Mouse (Mus musculus): ENCODE measurements at regions not wholly inside any gene's neighbourhood (a gene's known extent, or its start where the extent isn't known, plus 50 kb on each side); places are given as distances from the start of the nearest gene placed in this dataset.

GRCm38 (mm10) chr3:52878334-52878733 lies 138.7 kb downstream of the Cog6 start:
- Histone ChIP-seq H3K9ac (ENCODE audit: low read depth, low read length) (no peak overlapping the region), H3K27ac (ENCODE audit: low read depth, low read length) (no peak overlapping the region), H3K27me3 (ENCODE audit: control insufficient read depth, insufficient read depth, low read length) (no peaks in the 10 kb centered on the region), H3K4me1 (replicated peaks; ENCODE audit: control insufficient read depth, insufficient read depth, low read length) (no peaks in the 10 kb centered on the region), H3K9me3 (ENCODE audit: control insufficient read depth, low read length) (no peaks in the 10 kb centered on the region), H3K4me3 (ENCODE audit: low read depth, low read length) (no peak overlapping the region), H3K4me2 (replicated peaks; ENCODE audit: low read depth, low read length) (no peak overlapping the region), H3K36me3 (ENCODE audit: control insufficient read depth, insufficient read depth, low read length) (no peaks in the 10 kb centered on the region)
- no peak for ATAC-seq (ENCODE audit: low FRiP score)
- no peak for DNase-seq (ENCODE audit: low spot score)
- WGBS: 69% methylated on average over 3 of the region's 3 CpGs

- H3K9me3 ChIP-seq (ENCODE audit: control insufficient read depth, low read length): no peaks in the 10 kb centered on the region
- H3K4me3 ChIP-seq (ENCODE audit: low read depth, low read length): no peak overlapping the region
- no peaks in the 10 kb centered on the region for H3K27me3 ChIP-seq (ENCODE audit: control insufficient read depth, insufficient read depth, low read length)
- no peak for ATAC-seq (ENCODE audit: low FRiP score)
- H3K36me3 ChIP-seq (ENCODE audit: control insufficient read depth, insufficient read depth, low read length): no peaks in the 10 kb centered on the region
- H3K9ac ChIP-seq (ENCODE audit: low read depth, low read length): no peak overlapping the region
- H3K4me2 ChIP-seq (replicated peaks; ENCODE audit: low read depth, low read length): no peak overlapping the region
- DNase-seq (ENCODE audit: low spot score): no peak
- no peak overlapping the region for H3K27ac ChIP-seq (ENCODE audit: low read depth, low read length)
- 87% methylated on average over 5 of the region's 5 CpGs for WGBS
- no peaks in the 10 kb centered on the region for H3K4me1 ChIP-seq (replicated peaks; ENCODE audit: control insufficient read depth, insufficient read depth, low read length)
Observed at GRCm38 (mm10) chr3:52872260-52872659, 144.8 kb downstream of the Cog6 start.

DNA sequence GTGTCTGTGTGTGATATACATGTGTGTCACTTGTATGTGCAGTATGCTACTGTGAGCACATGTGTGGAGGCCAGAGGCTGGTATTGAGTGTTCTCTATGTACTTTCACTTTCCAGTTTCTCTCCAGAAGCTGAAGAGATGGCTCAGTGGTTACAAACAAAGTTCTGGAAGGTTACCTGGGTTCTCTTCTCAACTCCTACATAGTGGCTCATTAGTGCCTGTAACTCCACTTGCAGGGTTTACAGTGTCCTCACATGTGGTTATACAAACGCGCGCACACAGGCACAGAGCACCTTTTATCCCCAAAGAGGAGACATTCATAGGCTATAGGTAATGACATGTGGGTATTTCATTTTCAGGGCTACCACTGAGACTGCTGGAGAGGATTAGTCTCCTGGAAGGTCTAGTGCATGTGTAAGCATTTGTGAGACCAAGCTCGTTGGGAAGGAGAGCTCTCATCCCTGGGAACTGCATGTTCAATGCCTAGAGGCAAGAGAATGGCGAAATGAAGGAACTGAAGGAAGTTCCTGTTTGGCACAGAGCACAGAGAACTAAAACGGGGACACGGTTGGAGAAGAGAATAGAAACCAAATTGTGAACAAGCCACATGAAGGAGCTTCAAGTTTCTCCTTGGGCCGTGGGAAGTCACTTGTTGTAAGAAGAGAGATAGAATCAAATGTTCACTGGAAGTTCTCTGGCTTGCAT lies 153.7 kb downstream of the Cog6 start:
- Histone ChIP-seq H3K4me2 (replicated peaks; ENCODE audit: low read depth, low read length) (no peak overlapping the region), H3K36me3 (ENCODE audit: control insufficient read depth, insufficient read depth, low read length) (no peaks in the 10 kb centered on the region), H3K9ac (ENCODE audit: low read depth, low read length) (no peak overlapping the region), H3K27ac (ENCODE audit: low read depth, low read length) (no peak overlapping the region), H3K27me3 (ENCODE audit: control insufficient read depth, insufficient read depth, low read length) (no peaks in the 10 kb centered on the region), H3K4me1 (replicated peaks; ENCODE audit: control insufficient read depth, insufficient read depth, low read length) (no peaks in the 10 kb centered on the region), H3K9me3 (ENCODE audit: control insufficient read depth, low read length) (no peaks in the 10 kb centered on the region), H3K4me3 (ENCODE audit: low read depth, low read length) (no peak overlapping the region)
- WGBS: 87% methylated on average over 8 of the region's 8 CpGs
- DNase-seq (ENCODE audit: low spot score) (no peak), ATAC-seq (ENCODE audit: low FRiP score) (no peak)

DNA sequence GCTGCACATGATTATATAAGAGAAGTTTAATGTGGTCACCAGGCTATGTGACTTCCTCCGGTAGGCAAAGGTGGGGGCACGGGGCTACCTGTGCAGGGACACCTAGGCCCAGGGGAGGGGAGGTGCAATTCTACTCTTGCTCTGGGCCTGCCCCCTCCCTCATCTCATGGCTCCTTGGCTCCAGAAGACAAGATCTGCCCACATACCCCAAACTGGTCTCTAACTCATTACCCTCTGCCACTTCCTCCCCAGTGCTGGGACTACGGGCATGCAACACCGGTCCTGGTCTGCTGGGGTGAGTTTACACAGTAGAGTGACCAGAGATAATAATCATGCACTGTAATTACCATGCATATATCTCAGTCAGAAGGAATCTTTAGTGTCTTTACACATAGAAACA lies 155.0 kb downstream of the Cog6 start:
- 93% methylated on average over 4 of the region's 4 CpGs for WGBS
- H3K27ac ChIP-seq (ENCODE audit: low read depth, low read length): no peak overlapping the region
- no peaks in the 10 kb centered on the region for H3K4me1 ChIP-seq (replicated peaks; ENCODE audit: control insufficient read depth, insufficient read depth, low read length)
- H3K36me3 ChIP-seq (ENCODE audit: control insufficient read depth, insufficient read depth, low read length): no peaks in the 10 kb centered on the region
- H3K4me2 ChIP-seq (replicated peaks; ENCODE audit: low read depth, low read length): no peak overlapping the region
- no peak overlapping the region for H3K4me3 ChIP-seq (ENCODE audit: low read depth, low read length)
- H3K9me3 ChIP-seq (ENCODE audit: control insufficient read depth, low read length): no peaks in the 10 kb centered on the region
- no peak overlapping the region for H3K9ac ChIP-seq (ENCODE audit: low read depth, low read length)
- ATAC-seq (ENCODE audit: low FRiP score): no peak
- no peaks in the 10 kb centered on the region for H3K27me3 ChIP-seq (ENCODE audit: control insufficient read depth, insufficient read depth, low read length)
- DNase-seq (ENCODE audit: low spot score): no peak

GRCm38 (mm10) chr3:52861538-52861937 lies 155.5 kb downstream of the Cog6 start:
- H3K27ac ChIP-seq (ENCODE audit: low read depth, low read length): no peak overlapping the region
- H3K36me3 ChIP-seq (ENCODE audit: control insufficient read depth, insufficient read depth, low read length): no peaks in the 10 kb centered on the region
- no peak overlapping the region for H3K4me3 ChIP-seq (ENCODE audit: low read depth, low read length)
- DNase-seq (ENCODE audit: low spot score): no peak
- 81% methylated on average over 13 of the region's 13 CpGs for WGBS
- no peaks in the 10 kb centered on the region for H3K9me3 ChIP-seq (ENCODE audit: control insufficient read depth, low read length)
- no peaks in the 10 kb centered on the region for H3K4me1 ChIP-seq (replicated peaks; ENCODE audit: control insufficient read depth, insufficient read depth, low read length)
- no peaks in the 10 kb centered on the region for H3K27me3 ChIP-seq (ENCODE audit: control insufficient read depth, insufficient read depth, low read length)
- no peak overlapping the region for H3K9ac ChIP-seq (ENCODE audit: low read depth, low read length)
- no peak overlapping the region for H3K4me2 ChIP-seq (replicated peaks; ENCODE audit: low read depth, low read length)
- ATAC-seq (ENCODE audit: low FRiP score): no peak

- H3K4me2 ChIP-seq (replicated peaks; ENCODE audit: low read depth, low read length): no peak overlapping the region
- H3K9ac ChIP-seq (ENCODE audit: low read depth, low read length): no peak overlapping the region
- no peaks in the 10 kb centered on the region for H3K27me3 ChIP-seq (ENCODE audit: control insufficient read depth, insufficient read depth, low read length)
- WGBS: 75% methylated on average over 2 of the region's 2 CpGs
- H3K27ac ChIP-seq (ENCODE audit: low read depth, low read length): no peak overlapping the region
- DNase-seq (ENCODE audit: low spot score) (no peak), ATAC-seq (ENCODE audit: low FRiP score) (no peak)
- H3K36me3 ChIP-seq (ENCODE audit: control insufficient read depth, insufficient read depth, low read length): no peaks in the 10 kb centered on the region
- no peaks in the 10 kb centered on the region for H3K4me1 ChIP-seq (replicated peaks; ENCODE audit: control insufficient read depth, insufficient read depth, low read length)
- H3K9me3 ChIP-seq (ENCODE audit: control insufficient read depth, low read length): no peaks in the 10 kb centered on the region
- no peak overlapping the region for H3K4me3 ChIP-seq (ENCODE audit: low read depth, low read length)
Observed at GRCm38 (mm10) chr3:52859848-52860247, 157.2 kb downstream of the Cog6 start.

DNA sequence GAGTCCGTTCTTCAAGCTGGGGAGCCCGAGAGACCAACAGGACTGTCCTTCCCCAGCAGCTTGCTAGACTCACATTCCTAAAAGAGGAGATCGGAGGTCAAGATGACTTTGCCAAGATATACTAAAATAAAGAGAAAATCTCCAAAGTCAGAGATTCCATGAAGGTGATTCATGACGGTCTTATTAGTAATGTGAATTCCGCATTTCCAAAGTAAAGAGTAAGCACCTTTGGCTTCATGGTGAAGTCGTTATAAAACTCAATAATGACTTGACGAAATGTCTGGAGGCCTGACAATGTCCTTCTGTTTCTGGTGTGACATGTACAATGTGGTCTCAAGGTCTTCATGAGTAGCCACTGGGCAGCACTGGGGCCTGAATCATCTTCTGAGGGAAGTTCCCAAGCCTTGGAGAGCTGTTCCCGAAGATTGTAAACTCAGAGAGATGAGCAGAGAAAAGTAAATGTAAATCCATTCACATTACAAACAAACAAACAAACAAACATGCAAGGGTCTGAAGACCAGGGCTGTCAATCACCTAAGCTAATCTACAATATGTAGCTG lies 157.7 kb downstream of the Cog6 start:
- Histone ChIP-seq H3K4me3 (ENCODE audit: low read depth, low read length) (no peak overlapping the region), H3K9me3 (ENCODE audit: control insufficient read depth, low read length) (no peaks in the 10 kb centered on the region)

DNA sequence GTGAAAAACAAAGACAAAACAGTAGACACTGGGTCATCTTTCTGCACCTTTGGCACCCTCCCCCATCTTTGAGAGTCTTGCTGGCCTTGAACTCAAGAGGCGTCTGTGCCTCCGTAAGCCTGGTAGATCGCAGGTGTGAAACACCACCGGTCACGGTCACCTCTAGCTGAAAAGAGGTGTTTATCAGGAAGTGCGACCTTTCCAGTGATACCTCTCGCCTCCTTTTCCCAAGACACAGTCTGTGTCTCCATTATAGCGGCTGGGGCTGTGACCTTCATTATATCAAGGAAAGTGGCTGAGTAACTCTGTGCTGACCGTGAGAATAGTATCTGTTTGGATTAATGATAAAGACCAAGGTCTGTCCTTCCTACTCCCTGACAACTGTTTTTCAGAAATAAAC lies 158.8 kb downstream of the Cog6 start:
- Histone ChIP-seq H3K4me1 (replicated peaks; ENCODE audit: control insufficient read depth, insufficient read depth, low read length) (no peaks in the 10 kb centered on the region), H3K9ac (ENCODE audit: low read depth, low read length) (no peak overlapping the region), H3K27ac (ENCODE audit: low read depth, low read length) (no peak overlapping the region), H3K36me3 (ENCODE audit: control insufficient read depth, insufficient read depth, low read length) (no peaks in the 10 kb centered on the region), H3K4me3 (ENCODE audit: low read depth, low read length) (no peak overlapping the region), H3K4me2 (replicated peaks; ENCODE audit: low read depth, low read length) (no peak overlapping the region), H3K27me3 (ENCODE audit: control insufficient read depth, insufficient read depth, low read length) (no peaks in the 10 kb centered on the region), H3K9me3 (ENCODE audit: control insufficient read depth, low read length) (no peaks in the 10 kb centered on the region)
- no peak for DNase-seq (ENCODE audit: low spot score)
- no peak for ATAC-seq (ENCODE audit: low FRiP score)
- 93% methylated on average over 9 of the region's 9 CpGs for WGBS

More for the DNA sequence above, 157.7 kb downstream of the Cog6 start:
- DNase-seq (ENCODE audit: low spot score): no peak
- ATAC-seq (ENCODE audit: low FRiP score): no peak
- Histone ChIP-seq H3K27me3 (ENCODE audit: control insufficient read depth, insufficient read depth, low read length) (no peaks in the 10 kb centered on the region), H3K4me2 (replicated peaks; ENCODE audit: low read depth, low read length) (no peak overlapping the region), H3K9ac (ENCODE audit: low read depth, low read length) (no peak overlapping the region), H3K4me1 (replicated peaks; ENCODE audit: control insufficient read depth, insufficient read depth, low read length) (no peaks in the 10 kb centered on the region), H3K36me3 (ENCODE audit: control insufficient read depth, insufficient read depth, low read length) (no peaks in the 10 kb centered on the region), H3K27ac (ENCODE audit: low read depth, low read length) (no peak overlapping the region)
- 93% methylated on average over 8 of the region's 8 CpGs for WGBS

DNA sequence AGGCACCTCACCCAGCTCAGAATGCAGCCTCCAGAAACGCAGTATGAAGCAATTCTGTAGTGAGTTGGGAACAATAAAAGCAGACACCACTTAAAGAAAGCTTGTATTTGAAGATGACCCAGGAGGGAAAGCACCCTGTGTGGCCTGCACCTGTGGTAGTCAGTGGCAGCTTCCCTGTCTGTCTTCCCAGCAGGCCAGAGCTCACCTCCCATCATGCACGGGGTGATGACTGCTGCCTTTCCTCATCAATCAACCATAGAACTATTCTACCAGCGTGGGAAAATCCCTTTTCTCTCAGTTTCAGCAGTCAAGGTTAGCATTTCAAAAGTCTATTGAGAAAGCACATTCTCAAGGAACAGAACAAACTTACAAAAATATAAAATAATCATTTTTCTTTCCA lies 160.0 kb downstream of the Cog6 start:
- no peak overlapping the region for H3K4me2 ChIP-seq (replicated peaks; ENCODE audit: low read depth, low read length)
- no peaks in the 10 kb centered on the region for H3K36me3 ChIP-seq (ENCODE audit: control insufficient read depth, insufficient read depth, low read length)
- no peak overlapping the region for H3K4me3 ChIP-seq (ENCODE audit: low read depth, low read length)
- no peak for DNase-seq (ENCODE audit: low spot score)
- no peak overlapping the region for H3K27ac ChIP-seq (ENCODE audit: low read depth, low read length)
- 29% methylated on average over 3 of the region's 3 CpGs for WGBS
- no peaks in the 10 kb centered on the region for H3K4me1 ChIP-seq (replicated peaks; ENCODE audit: control insufficient read depth, insufficient read depth, low read length)
- ATAC-seq (ENCODE audit: low FRiP score): no peak
- no peaks in the 10 kb centered on the region for H3K27me3 ChIP-seq (ENCODE audit: control insufficient read depth, insufficient read depth, low read length)
- H3K9me3 ChIP-seq (ENCODE audit: control insufficient read depth, low read length): no peaks in the 10 kb centered on the region
- no peak overlapping the region for H3K9ac ChIP-seq (ENCODE audit: low read depth, low read length)

Data from hindbrain, embryonic 11.5 days (tissue).